Mouse (Mus musculus): ENCODE data around the gene AI837181.
A peak's percentile ranks its signal among the peaks of the same experiment; 100 is the strongest.
"Not testable (repeated sequence)": the region's sequence is repeated elsewhere in the genome, so short reads cannot be mapped to it uniquely, and the experiment has no call there.

Gene AI837181

DNA sequence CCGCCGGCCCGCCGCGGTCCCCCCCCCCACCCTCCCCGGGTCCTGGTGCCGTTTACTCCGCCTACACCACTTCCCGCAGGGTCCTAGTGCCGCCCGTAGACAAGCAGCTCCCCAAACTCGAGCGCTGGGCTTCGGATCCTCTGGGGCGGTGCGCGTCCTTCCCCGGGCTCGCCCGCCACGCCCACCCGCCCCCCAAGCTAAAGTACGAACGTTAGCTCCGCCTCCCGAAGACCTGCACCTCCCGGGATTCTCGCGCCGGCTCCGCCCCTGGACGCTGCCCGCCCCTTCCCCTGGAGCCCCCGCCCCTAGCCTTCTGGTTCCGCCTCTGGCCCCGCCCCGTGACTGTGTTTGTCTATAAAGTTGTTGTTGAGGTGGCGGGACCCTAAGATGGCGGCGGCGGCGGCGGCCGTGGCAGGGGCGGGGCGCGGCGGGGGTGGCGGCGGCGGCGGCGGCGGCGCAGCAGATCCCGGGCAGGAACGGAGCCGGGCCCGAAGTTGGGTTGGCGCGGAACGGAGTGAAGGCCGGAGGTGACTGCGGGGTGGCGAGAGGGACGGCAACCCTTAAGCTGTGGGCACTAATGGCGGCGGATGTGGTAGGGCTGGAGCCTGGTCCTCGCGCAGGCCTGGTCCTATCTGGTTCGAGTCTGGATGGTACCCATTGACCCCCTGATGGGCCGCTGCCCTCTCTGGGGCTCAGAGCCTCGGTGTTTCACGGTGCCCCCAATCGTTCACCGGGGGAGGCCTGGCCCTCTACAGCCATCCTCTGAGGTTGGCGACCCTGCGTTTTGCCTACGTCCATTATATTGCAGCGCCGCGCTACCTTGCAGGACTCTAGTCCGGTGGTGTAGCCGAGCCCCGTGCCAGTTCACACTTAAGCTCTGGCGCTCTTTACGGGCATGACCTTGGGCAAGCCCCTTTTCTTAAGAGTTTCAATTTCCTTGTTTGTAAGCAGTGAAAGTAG lies at the start of gene AI837181, which contains the start of gene Drap1:
Gene AI837181 (plus strand): TSS at position 363 of the 960 bp plus-strand sequence.
Gene Drap1 (minus strand): TSS at position 198 of the 960 bp plus-strand sequence.
- peak; percentile 98 for DNase-seq (ENCODE audit: low read depth, low spot score)

DNA sequence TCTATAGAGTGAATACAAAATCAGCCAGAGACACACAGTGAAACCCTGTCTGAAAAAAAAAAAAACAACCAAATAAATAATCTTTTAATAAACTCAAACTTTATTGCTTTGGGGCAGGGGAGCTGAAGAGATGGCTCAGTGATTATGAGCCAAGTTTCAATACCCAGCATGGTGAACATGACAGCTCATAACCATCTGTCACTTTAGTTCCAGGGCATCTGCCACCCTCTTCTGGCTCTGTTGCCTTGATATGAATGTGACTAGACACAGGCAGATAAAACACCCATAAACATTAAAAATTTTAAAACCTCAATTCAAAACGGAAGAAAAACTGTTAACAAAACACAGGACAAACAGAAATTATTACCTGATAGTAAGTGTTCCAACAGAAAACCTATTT lies 47.5 kb upstream of the AI837181 start:
- no peak for DNase-seq (ENCODE audit: low read depth, low spot score)

DNA sequence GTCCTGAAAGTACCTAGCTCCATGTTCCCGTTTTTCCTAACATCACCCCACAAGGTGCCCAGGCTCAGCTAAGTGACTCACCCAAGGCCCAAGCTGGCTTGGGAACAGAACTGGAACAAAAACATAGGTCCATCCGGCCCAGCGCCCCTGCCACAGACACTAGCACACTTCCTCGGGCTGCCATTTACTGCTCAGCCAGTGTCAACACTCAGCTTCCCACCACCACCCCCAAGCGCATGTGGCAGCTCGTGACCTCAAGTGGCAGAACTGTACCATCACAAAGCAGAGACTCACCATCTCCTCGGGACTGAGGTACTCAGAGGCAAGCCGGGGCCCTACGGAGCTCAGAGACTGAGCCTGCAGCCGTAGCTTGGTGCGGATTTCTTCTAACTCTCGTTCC lies 41.6 kb upstream of the AI837181 start:
- DNase-seq (ENCODE audit: low read depth, low spot score): no peak

DNA sequence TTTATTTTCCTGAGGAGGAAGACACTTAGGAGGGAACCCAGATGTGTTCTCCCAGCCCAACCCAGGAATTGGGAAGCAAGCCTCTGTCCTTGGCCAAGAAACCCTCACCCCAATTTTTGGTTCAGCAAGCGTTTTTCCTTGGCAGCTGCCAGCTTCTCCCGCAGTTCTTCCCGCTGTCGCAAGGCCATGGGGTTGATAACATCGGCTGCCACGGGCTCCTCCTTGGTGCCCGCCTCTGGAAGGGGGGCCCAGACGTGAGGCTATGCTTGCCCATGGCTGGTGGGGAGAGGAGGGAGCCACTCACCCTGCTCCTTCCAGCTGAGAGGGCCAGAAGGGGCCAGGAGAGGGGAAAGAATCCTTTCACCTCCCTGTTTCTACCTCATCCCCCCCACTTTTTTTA lies 40.2 kb upstream of the AI837181 start:
- DNase-seq (ENCODE audit: low read depth, low spot score): no peak

DNA sequence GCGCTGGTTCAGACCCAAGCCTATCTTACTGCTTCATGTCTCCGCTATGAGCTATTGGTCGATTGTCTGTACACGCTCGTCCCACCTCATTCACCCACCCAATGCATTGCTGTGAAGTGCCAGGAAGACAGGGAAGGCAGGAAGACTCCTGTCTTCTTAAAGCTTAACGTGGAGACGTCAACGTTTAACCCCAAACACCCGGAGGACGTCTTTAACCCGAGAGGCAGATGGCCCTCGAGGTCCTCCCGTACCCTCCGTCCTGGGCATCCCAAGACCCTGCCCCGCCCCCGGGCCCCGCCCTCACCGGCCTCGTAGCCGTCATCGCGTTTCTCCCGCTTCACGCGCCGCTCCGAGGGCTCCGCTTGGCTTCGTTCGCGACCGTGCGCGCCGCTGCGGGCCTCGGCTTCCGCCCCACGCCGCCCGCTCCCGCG lies 36.9 kb upstream of the AI837181 start:
- no peak for DNase-seq (ENCODE audit: low read depth, low spot score)

DNA sequence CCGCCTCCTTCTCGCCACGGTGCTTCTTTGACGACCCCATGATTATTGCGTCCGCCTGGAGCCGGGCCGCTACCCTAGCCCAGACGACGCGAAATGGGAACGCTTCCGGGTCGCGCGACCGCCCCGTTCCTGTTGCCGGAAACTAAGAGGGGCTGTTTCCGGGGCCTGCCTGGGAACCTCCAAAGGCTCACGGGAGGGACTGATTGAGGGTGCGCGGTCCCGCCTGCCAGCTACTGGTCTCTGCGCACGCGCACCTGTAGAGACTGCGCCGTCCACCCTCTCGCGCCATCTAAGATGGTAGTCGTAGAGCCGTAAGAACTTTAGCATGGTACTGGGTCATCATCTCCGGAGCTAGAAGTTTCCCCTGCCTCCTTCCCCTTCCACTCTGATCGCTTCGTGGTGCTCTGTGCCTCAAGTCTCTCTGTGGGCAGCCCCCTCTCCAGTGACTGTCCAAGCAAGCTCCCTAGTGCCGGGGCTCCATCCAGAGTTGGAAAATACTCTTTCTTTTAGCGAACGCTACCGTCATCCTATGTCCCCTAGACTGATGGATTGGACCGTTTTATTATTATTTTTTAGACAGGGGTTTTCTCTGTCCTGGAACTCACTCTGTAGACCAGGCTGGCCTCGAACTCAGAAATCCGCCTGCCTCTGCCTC lies 36.2 kb upstream of the AI837181 start, which contains the start of gene Sart1:
Gene Sart1 (minus strand): TSS at position 116 of the 655 bp plus-strand sequence.
- DNase-seq (ENCODE audit: low read depth, low spot score): peak; percentile 97

DNA sequence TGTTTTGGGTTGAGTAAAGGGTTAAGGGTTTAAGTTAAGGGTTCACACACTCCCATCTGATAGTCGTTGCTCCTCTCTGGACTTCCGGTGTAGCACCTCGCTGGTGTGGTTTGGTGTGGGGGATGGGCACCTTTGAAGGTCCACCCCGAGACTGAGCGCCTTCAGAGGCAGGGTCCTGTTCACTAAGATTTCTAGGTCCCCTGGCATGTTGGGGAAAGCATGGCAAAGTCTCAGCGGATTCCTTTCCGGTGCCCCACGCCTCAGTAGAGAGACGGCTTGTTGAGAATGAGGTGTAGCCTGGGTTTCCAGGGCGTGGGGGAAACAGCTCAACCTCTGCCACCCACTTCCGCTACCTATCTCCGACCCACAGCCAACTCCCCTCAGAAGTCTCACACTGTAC lies 35.3 kb upstream of the AI837181 start:
- peak; percentile 86 for DNase-seq (ENCODE audit: low read depth, low spot score)

DNA sequence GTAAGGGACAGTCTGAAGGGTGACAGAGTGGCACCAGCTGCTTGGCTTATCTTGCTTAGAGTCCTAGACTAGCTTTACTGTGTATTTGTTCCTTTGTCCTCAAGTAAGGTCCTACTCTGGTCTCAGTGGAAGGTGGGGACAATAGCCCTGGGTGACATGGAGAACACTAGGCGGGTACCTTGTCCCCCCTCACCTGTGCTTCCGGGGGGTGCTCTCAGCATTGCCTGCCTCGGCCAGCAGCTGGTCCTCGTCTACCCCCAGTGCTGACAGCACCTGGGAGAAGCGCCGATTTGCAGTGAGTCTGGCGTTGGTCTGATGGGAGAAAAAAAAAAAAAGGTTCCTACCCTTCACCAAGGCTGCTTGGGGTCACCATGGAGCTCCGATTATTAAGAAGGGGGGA lies 34.5 kb upstream of the AI837181 start:
- DNase-seq (ENCODE audit: low read depth, low spot score): no peak

DNA sequence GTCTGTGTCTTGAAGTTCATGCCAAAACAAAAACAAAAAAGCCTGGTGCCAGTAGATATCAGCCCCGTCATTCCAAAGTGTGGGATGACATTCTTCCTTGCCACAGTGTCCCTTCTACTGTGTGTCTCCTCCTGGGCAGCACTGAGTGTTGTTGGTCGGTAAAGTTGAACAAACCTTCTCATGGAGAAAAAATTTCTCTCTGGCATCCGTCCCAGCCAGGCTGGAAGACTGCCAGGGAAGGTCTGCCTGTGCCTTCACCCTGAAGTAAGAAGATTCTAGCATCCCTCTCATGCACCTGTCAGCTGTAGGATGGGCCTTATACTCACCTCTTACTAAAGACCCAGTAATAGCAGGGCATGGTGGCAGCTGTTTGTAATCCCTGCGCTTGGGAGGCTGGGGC lies 32.1 kb upstream of the AI837181 start:
- no peak for DNase-seq (ENCODE audit: low read depth, low spot score)

DNA sequence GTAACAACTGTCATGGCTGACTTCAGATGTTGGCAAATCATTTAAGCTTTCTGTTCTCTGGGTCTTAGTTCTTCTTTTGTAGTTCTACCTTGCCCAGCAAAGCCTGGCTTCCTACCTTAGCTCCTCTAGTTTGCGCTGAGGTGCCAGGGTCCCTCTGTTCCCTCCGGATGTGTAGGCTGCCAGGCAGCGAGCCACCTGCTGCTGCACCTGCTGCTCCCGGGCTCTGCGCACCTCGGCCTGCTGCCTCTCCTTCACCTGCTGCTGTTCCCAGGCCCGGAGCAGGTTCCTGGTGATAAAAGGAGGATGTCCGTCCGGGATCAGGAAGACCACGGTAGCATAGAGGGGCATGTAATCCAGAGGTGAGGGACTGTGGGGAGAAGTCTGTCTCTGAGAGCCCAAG lies 30.8 kb upstream of the AI837181 start:
- no peak for DNase-seq (ENCODE audit: low read depth, low spot score)

DNA sequence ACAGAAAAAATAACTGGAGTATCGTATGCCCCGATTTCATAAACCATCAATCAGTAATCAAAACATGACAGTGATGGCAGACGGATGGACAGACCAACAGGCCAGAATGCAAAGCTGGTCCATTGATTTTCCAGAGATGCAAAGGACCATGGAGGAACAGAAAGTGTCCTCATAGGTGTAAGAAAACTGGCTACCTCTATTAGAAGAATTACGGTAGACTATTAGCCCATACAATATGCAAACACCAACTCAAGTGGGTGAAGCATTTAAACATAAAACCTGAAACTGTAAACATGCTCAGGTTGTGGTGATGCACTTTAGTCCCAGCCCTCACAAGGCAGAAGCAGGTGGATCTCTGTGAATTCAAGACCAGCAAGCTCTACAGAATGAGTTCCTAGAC lies 29.6 kb upstream of the AI837181 start:
- DNase-seq (ENCODE audit: low read depth, low spot score): no peak

DNA sequence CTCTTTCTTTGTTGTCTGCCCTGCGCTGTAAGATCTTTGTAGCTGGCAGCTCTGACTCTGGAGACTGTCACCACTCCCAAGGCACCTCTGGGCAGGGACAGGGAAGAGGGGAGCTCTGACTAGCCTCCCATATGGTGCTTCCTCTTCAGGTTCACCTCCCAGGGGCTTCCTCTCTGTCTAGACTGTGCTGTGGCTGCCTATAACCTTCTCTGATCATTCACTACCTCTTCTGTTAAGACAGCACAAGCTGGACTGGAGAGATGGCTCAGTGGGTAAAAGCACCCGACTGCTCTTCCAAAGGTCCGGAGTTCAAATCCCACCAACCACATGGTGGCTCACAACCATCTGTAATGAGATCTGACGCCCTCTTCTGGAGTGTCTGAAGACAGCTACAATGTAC lies 23.9 kb upstream of the AI837181 start:
- DNase-seq (ENCODE audit: low read depth, low spot score): not testable (repeated sequence)

DNA sequence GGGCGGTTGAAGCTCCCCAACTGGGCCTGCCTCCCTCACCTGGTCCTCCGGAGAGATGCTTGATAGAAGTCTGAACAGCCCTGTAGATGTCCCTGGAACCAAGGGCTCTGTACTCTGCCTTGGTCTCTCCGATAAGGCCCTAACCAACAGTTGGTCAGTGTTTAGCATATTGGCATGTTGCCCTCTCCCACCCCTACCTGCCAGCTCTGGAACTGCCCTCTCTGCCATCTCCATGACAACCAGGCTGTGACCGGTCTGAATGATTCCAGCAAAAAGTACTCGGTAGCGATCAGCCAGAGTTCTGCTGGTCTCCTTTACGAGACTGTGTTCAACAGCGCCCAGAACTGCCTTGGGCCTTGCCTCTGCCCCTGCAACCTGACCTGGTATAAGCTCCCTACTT lies 22.7 kb upstream of the AI837181 start, which contains the start of gene Tsga10ip:
Gene Tsga10ip (minus strand): TSS at position 234 of the 400 bp plus-strand sequence.
- no peak for DNase-seq (ENCODE audit: low read depth, low spot score)

DNA sequence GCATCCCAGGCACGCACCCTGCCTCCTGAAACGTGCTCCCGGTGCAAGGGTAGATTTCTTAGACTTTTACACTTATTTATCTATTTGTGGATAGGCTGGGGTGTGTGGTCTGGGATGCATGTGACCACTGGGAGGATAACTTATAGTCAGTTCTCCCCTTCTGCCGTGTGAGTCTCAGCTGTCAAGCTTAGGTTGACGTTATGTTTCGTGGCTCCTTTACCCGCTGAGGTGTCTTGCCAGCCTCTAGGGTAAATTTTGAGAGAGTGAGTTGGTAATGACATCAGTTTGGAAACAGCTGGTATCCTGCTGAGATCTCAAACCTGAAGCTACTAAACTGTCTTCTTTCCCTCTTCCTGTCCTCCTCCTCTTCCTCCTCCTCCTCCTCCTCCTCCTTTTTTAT lies 19.0 kb upstream of the AI837181 start:
- DNase-seq (ENCODE audit: low read depth, low spot score): peak; percentile 84

DNA sequence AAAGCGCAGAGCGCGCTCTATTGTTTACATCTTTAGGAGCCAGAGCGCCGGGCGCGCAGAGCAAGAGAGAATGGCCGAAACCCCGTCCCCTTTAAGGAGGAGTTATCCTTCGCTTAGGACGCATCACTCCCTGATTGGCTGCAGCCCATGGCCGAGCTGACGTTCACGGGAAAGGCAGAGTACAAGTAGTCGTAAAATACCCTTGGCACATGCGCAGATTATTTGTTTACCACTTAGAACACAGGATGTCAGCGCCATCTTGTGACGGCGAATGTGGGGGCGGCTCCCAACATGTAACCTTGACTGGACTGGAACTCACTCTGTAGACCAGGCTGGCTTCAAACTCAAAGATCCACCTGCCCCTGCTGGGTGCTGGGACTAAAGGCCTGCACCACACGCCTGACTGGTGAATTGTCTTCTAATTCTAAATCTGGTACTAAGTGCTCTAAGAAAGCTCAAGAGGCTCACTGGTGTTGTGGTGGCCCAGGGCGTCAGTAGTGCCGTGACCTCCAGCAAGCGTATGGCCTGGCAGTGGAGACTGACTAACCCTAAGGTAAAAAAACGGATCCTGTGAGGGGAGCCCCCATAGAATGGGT lies 18.3 kb upstream of the AI837181 start:
- DNase-seq (ENCODE audit: low read depth, low spot score): peak; percentile 88

DNA sequence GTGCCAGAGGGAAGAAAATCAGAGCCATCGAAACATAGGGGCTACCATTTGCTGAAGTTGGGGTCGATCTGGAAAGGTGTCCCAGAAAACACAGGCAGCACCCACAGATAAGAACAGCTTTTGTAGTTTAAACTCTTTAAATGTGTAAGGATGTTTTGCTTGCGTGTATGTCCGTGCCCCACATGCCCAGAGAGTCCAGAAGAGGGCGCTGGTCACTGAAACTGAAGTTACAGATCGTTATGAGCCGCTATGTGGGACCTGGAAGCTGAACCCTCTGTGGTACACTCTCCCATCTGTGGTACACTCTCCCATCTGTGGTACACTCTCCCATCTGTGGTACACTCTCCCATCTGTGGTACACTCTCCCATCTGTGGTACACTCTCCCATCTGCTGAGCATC lies 17.8 kb upstream of the AI837181 start:
- peak; percentile 88 for DNase-seq (ENCODE audit: low read depth, low spot score)

DNA sequence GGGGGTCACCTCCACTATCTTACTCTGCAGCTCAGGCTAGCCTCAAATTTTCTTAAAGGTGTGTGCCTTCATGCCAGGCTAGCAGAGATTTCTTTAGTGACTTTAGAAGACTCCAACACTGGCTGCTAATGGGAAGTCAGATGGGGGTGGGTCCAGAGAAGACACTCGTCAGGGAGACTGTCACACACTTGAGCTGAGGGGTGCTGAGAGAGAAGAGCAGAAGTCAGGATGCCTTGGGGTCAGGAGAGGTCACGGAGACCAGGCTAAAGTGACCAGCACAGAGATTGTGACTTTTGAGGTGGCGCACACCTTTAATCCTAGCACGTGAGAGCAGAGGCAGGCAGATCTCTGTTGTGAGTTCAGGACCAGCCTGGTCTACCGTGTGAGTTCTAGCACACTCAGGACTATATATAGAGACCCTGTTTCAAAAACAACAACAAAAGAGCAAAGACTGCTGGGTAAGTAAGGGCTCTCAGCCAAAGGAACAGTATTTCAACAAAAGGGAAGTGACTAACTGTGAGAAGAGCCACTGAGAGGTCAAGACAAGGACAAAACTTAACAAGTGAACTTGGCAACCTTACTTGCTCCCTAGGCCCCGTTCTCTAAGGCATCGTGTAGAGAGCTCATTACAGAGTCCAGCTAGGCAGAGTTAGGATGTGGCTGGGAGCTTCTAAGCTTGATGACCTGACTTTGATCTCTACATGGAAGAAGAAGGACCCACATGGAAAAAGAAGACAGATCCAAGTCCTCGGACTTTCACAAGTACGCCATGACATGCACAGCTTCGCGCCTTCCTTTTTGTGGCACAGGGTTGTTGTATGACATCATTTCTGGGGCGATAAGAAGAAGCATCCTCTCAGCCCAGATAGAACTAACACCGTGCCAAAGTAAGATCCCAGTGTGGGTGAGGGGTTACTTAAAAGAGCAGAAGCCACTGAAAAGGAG lies 16.6 kb upstream of the AI837181 start:
- DNase-seq (ENCODE audit: low read depth, low spot score): peak; percentile 67

DNA sequence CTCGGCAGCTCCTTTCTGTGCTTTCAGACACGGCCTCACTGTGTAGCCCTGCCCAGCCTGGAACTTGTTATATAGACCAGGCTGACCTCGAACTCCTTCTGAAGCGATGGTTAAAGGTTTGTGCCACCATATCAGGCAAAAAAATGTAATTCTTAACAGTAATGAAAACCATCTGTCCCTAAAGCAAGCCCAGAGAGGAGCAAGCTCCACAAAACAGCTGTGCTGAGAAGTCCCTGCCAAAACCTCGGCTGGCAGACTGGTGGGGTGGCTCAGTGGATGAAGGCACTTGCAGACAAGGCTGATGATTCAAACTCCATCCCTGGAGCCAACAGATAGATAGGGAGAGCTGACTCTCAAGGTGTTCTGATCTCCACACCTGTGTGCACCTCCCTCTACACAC lies 15.9 kb upstream of the AI837181 start:
- DNase-seq (ENCODE audit: low read depth, low spot score): no peak

DNA sequence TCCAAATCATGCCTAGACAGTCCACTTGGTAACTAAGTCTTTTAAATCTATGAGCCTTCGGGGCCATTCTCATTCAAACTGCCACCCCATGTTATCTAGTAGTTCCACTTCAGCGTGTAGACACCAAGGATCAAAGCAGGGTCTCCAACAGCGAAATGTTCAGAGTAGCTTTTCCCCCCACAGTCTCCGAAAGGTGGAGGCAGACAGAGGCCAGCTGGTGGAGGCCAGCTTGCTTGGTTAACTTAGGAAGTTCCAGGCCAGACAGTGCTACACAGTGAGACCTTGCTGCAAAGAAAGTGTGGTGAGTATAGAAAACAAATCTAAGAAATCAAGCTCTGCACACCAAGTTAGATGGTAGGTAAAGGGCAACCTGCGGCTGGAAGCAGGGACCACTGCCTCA lies 14.3 kb upstream of the AI837181 start:
- DNase-seq (ENCODE audit: low read depth, low spot score): no peak

DNA sequence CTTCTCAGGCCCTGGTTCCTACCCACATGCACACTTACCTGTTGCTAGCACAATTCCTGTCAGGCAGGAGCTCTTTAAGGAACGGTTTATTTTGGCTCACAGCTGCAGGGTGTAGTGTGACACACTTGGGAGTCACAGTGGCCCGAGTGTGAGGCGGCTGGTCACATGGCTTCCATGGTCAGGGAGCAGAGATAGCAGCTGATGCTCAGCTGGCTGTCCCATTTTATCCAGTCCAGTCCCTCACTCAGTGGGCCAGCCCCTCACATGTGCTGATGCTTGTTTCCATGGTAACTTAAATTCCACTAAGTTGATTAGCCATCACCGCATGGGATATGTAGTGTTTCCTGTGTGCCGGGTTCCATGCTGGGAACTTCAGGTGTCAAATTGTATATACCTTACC lies 13.0 kb upstream of the AI837181 start:
- no peak for DNase-seq (ENCODE audit: low read depth, low spot score)

DNA sequence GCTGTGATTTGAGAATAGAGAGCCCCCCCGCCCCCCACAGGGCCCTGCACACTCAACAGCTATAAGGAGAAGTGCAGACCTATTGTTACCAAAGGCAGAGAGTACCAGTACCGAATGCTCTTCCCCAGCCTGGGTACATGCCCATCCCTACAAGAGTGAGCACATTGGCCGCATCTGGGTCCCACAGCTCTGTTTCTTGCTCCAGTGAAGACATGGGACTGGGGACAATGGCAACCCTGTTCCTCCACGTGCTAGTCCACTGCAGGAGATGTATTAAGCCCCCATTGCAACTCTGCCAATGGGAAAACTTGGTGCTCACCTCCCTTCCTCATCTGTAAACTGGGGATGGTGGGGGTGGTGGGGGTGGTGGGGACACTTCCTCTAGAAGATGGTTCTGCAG lies 11.1 kb upstream of the AI837181 start:
- no peak for DNase-seq (ENCODE audit: low read depth, low spot score)

All from CD4-positive helper T cell, adult 2 months (primary cell).